Mouse (Mus musculus) kidney, embryonic 14.5 days (tissue): ENCODE measurements around the gene Enthd1. TPM values are rescaled to one million over a fixed set of nuclear protein-coding genes. Genes with fewer than 3 reads are reported as not detected.

ENCODE experiments used
- ATAC-seq: fragments of 200-750 bp; cut with Nextera tagmentation; 2 replicates; pipeline ENCODE4 v1.8.0; 2017; ENCODE audit warnings: moderate number of reproducible peaks, mild to moderate bottlenecking, moderate TSS enrichment, moderate library complexity; ENCODE audit not compliant: low FRiP score, low TSS enrichment
- H3K27ac ChIP-seq: fragments of 300-500 bp; sonication (generic); 2 replicates; pipeline ENCODE4 v1.5.1; 2014; ENCODE audit warnings: low read depth, mild to moderate bottlenecking, low read length, moderate library complexity, mixed read lengths
- H3K27me3 ChIP-seq: fragments of 300-500 bp; sonication (generic); 2 replicates; pipeline ENCODE4 v1.6.1; 2014; ENCODE audit warnings: mild to moderate bottlenecking, low read length; ENCODE audit not compliant: control insufficient read depth, insufficient read depth
- H3K36me3 ChIP-seq: fragments of 300-500 bp; sonication (generic); 2 replicates; pipeline ENCODE4 v1.6.1; 2014; ENCODE audit warnings: low read length, mixed read lengths; ENCODE audit not compliant: control insufficient read depth, insufficient read depth
- H3K4me1 ChIP-seq: fragments of 300-500 bp; sonication (generic); 2 replicates; pipeline ENCODE4 v1.6.1; 2014; ENCODE audit warnings: low read length, mixed read lengths; ENCODE audit not compliant: control insufficient read depth, insufficient read depth
- H3K4me2 ChIP-seq: fragments of 300-500 bp; sonication (generic); replicated peaks from 2 replicates; pipeline ENCODE4 v1.6.1; 2014; ENCODE audit warnings: low read depth, mild to moderate bottlenecking, low read length
- H3K4me3 ChIP-seq: fragments of 300-500 bp; sonication (generic); 2 replicates; pipeline ENCODE4 v1.5.1; 2014; ENCODE audit warnings: mild to moderate bottlenecking, low read length
- H3K9ac ChIP-seq: fragments of 300-500 bp; sonication (generic); 2 replicates; pipeline ENCODE4 v1.6.1; 2014; ENCODE audit warnings: low read depth, mild to moderate bottlenecking, low read length, moderate library complexity
- H3K9me3 ChIP-seq: fragments of 300-500 bp; sonication (generic); 2 replicates; pipeline ENCODE4 v1.6.1; 2016; ENCODE audit warnings: low read length; ENCODE audit not compliant: control insufficient read depth
- WGBS: fragments of 180-500 bp; shearing (Covaris S2); extraction: QIAGEN DNeasy Blood & Tissue Kit; methylation state at CpG from one replicate; pipeline ENCODE4 v1.1.7; 2014; 5-methylcytosine and 5-hydroxymethylcytosine counted together
- polyA plus RNA-seq: library from polyadenylated mRNA; unstranded; fragments of >200 nt; fragmentation: Nextera tagmentation; extraction: Ambion mirVana; gene quantifications from 2 replicates; pipeline ENCODE4 v1.2.1, GENCODE M21; 2014

Gene Enthd1
- polyA plus RNA-seq, 1 experiment from 2014 or later: not detected

DNA sequence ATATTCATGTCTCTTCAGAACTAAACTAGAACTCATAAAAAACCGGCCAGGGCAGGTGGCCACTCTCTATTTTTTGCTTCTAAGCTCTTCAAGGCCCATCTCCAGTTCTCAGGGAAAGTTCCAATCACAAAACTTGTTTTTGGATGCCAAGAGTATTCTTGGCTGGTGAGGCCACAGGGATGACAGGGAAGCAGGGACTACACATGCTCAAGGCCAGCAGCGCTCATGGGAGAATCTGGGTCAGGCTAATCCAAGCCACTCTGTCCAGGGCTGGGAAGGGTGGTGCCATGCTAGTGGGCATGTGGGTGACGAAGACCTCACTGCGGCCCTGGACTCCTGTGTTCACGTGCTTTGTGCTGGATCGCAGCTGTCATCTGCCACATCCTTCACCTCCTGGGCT is 110.5 kb downstream of the Enthd1 start:
- no peak overlapping the region for H3K27ac ChIP-seq
- no peaks in the 10 kb centered on the region for H3K36me3 ChIP-seq
- no peak overlapping the region for H3K9ac ChIP-seq
- no peak for ATAC-seq
- WGBS: 85% methylated on average over 6 of the region's 6 CpGs
- 0 out of 2 replicates have a peak, but pooled peaks cover 2% of the 10 kb centered on the region for H3K27me3 ChIP-seq
- no peak overlapping the region for H3K4me2 ChIP-seq
- no peaks in the 10 kb centered on the region for H3K9me3 ChIP-seq
- H3K4me1 ChIP-seq: no peaks in the 10 kb centered on the region
- H3K4me3 ChIP-seq: no peak overlapping the region

DNA sequence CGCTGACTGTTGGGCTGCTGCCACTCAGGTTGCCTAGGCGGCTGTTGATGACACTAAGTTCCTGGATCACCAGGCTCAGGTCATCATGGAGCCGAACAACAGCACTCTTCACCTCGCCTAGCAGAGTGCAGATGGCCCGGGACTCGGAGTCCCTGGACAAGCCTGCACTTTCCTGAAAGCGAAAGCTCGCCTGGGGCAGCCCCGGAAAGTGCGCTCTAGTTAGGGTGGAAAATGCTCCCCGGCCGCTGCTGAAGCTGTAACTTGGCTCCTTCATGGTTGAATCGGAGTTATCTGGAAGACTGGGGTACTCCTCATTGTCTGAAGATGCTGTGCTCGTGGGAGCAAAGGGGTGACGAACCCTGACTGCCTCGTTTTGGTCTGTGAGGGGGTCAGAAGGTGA is 112.5 kb downstream of the Enthd1 start:
- no peak overlapping the region for H3K4me2 ChIP-seq
- H3K9me3 ChIP-seq: no peaks in the 10 kb centered on the region
- WGBS: 46% methylated on average over 16 of the region's 16 CpGs
- no peak overlapping the region for H3K4me3 ChIP-seq
- H3K9ac ChIP-seq: no peak overlapping the region
- no peaks in the 10 kb centered on the region for H3K4me1 ChIP-seq
- no peak for ATAC-seq
- 0 out of 2 replicates have a peak, but pooled peaks cover 2% of the 10 kb centered on the region for H3K27me3 ChIP-seq
- no peak overlapping the region for H3K27ac ChIP-seq
- no peaks in the 10 kb centered on the region for H3K36me3 ChIP-seq

DNA sequence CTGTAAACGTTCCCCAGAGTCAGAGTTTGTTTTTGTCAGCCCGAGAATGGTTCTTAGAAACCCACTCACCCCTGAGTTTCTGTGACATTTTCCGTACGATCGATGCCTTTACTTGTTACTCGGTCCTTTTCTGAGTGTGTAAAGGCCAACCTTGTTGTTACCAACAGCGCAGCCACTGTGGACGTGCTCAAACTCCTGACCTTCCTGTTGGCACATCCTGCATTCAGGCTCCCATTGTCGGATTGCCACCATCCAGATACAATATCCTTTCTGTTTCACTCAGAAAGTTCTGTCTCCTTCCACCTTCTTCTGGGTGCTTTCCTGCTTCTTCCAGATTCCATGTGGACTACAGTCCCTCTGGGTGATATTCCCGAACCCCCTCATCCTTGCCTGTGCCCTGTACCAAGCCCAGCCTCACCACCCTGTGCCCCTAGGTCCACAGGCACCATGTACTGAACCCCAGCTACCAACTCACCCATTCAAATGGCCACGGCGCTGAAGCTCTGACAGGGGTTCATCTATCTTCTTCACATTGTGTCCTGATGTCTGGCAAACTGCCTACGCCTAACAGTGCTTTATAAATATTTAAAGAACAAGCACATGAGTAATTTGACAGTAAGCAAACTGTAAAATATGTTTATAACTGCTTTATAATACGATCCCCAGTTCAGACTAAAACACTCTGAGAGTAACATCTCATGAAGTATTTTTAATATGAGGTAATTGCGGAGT is 118.8 kb downstream of the Enthd1 start:
- no peak overlapping the region for H3K4me2 ChIP-seq
- no peak overlapping the region for H3K4me3 ChIP-seq
- no peak for ATAC-seq
- no peak overlapping the region for H3K9ac ChIP-seq
- no peaks in the 10 kb centered on the region for H3K9me3 ChIP-seq
- H3K4me1 ChIP-seq: no peaks in the 10 kb centered on the region
- WGBS: 81% methylated on average over 15 of the region's 15 CpGs
- H3K36me3 ChIP-seq: no peaks in the 10 kb centered on the region
- no peak overlapping the region for H3K27ac ChIP-seq
- H3K27me3 ChIP-seq: no peaks in the 10 kb centered on the region

DNA sequence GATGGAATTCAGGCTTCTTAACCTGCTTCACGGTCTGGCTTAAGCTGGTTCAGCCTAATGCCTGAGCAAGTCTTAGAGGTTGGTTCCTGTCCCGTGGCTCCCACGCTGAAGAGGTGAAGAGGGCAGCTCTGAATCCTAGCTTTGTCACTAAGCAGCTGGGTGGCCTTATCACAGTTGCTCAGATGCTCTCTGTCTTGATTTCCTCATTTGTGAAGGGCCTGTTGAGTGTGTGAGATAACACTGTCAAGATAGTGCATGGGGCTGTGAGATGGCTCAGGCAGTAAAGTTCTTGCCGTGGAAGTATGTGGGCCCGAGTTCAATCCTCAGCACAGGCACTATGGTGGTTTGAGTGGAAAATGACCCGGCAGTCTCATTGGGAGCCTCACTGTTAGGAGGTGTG is 124.8 kb downstream of the Enthd1 start:
- no peaks in the 10 kb centered on the region; the same call in 1 of the 2 replicates for H3K4me1 ChIP-seq
- no peak overlapping the region for H3K9ac ChIP-seq
- no peak overlapping the region for H3K4me2 ChIP-seq
- H3K27me3 ChIP-seq: no peaks in the 10 kb centered on the region
- no peak for ATAC-seq
- H3K27ac ChIP-seq: no peak overlapping the region
- no peak overlapping the region for H3K4me3 ChIP-seq
- H3K36me3 ChIP-seq: no peaks in the 10 kb centered on the region
- WGBS: 79% methylated on average over 6 of the region's 6 CpGs
- no peaks in the 10 kb centered on the region for H3K9me3 ChIP-seq

DNA sequence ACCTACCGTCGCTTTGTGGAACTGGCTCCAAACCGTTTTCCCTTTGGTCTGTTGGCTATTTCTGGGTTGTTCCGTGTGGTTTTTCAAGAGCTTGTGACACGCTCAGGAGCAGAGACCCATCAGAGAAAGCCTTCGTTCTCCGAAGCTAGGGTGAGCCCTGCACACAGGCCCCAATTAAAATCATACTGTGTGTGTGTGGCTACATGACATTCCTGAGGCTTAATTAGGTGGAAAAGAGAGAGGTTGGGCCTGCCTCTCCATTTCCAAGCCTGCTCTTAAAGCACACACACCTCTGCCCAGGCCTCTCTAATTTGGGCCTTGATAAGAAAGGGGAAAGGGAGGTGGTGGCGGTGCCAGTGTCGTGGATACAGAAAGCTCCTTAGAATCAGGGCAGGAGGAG is 126.5 kb downstream of the Enthd1 start:
- H3K9me3 ChIP-seq: no peaks in the 10 kb centered on the region
- no peaks in the 10 kb centered on the region for H3K27me3 ChIP-seq
- peak; percentile 84 for ATAC-seq
- no peaks in the 10 kb centered on the region for H3K36me3 ChIP-seq
- no peak overlapping the region; the same call in 1 of the 2 replicates for H3K27ac ChIP-seq
- WGBS: 51% methylated on average over 9 of the region's 9 CpGs
- no peaks in the 10 kb centered on the region; the same call in 1 of the 2 replicates for H3K4me1 ChIP-seq
- H3K9ac ChIP-seq: no peak overlapping the region
- no peak overlapping the region for H3K4me2 ChIP-seq
- no peak overlapping the region for H3K4me3 ChIP-seq

DNA sequence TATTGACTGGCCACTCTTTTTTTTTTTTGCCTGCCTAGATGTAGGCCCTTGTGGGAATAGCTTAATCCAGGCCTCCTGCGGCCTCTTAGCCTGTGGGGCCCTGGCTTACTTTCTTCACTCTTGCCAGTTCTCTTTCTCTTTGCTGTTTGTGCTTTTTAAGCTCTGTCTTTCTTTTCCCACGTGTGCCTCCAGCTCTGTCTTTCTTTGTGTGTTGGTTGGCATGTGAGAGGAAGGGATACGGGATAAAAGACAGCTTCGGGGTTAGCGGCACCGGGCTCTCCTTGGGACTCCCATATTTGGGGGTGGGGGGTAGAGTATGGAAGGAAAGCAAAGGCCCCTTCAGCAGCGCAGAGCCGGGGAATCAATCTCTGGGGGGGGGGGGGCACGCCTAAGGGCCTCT is 127.0 kb downstream of the Enthd1 start:
- Histone ChIP-seq H3K27me3 (no peaks in the 10 kb centered on the region), H3K9ac (no peak overlapping the region), H3K4me1 (no peaks in the 10 kb centered on the region; the same call in 1 of the 2 replicates), H3K27ac (no peak overlapping the region; the same call in 1 of the 2 replicates), H3K4me2 (no peak overlapping the region), H3K36me3 (no peaks in the 10 kb centered on the region), H3K9me3 (no peaks in the 10 kb centered on the region), H3K4me3 (no peak overlapping the region)
- ATAC-seq: no peak
- 75% methylated on average over 9 of the region's 9 CpGs for WGBS

DNA sequence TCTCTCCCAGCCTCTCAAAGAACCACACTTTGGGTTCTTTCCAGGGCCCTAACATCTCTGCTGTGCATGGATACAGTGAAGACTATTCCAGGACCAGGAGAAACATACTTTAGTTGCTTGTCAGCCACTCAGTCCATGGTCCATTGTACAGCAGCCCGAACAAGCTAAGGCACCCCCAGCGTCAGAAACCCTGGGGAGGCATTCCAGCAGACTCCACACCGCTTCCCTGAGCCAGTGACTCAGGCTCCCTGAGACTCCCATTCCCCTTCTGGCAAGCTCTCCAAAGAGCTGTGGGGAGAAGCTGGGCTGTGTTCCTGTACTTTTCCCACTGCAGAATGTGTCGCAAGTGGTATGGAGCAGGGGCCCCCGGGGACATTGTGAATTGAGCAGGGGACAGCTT is 128.0 kb downstream of the Enthd1 start:
- Histone ChIP-seq H3K9ac (no peak overlapping the region), H3K36me3 (no peaks in the 10 kb centered on the region), H3K27ac (no peak overlapping the region), H3K9me3 (no peaks in the 10 kb centered on the region), H3K27me3 (no peaks in the 10 kb centered on the region), H3K4me2 (no peak overlapping the region), H3K4me1 (no peaks in the 10 kb centered on the region; the same call in 1 of the 2 replicates), H3K4me3 (no peak overlapping the region)
- no peak for ATAC-seq
- WGBS: 80% methylated on average over 5 of the region's 5 CpGs

DNA sequence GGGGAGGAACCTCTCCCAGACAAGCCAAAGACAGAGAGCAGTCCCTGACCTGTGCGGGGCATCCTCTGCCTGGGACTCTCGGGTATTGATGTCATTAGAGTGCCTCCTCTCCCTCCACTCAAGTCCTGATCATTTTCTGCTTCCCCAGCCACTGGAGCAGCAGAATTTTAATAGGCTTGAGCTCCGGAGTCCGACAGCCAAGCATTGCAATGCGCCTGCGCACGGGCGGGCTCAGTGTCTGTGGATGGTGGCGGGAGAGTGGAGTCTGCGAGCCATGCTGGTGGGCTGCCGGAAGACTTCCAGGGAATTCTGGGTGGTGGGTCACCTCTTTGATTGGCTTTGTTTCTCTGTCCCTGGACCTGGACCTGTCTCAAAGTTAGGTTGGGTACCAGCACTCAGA is 134.6 kb downstream of the Enthd1 start:
- H3K4me1 ChIP-seq: no peaks in the 10 kb centered on the region
- H3K9ac ChIP-seq: no peak overlapping the region
- H3K4me2 ChIP-seq: no peak overlapping the region
- no peak for ATAC-seq
- H3K9me3 ChIP-seq: no peaks in the 10 kb centered on the region
- H3K27me3 ChIP-seq: no peaks in the 10 kb centered on the region
- H3K27ac ChIP-seq: no peak overlapping the region
- 74% methylated on average over 11 of the region's 11 CpGs for WGBS
- H3K4me3 ChIP-seq: no peak overlapping the region
- H3K36me3 ChIP-seq: no peaks in the 10 kb centered on the region

DNA sequence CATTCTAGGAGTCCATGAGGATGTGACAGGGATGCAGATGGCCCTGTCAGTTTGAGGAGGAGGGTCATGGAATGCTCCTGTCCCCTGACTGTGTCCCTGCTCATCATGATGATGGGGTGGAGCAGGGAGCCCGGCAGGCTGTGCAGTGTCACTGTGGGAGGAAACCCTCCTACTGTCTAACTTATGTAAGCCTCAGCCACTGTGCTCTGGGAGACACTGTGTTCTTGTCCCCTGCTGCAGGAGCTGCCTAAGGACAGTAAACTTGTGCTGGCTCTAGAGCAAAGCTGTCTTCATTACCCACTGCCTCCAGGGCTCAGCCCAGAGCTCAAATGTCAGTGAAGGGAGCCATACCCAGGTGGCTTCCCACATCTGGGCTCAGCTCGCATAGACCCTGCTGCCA is 146.8 kb downstream of the Enthd1 start:
- H3K9me3 ChIP-seq: no peaks in the 10 kb centered on the region
- 44% methylated on average over 2 of the region's 2 CpGs for WGBS
- H3K4me2 ChIP-seq: no peak overlapping the region
- 0 out of 2 replicates have a peak, but pooled peaks cover 7% of the 10 kb centered on the region for H3K4me1 ChIP-seq
- ATAC-seq: no peak
- no peak overlapping the region for H3K9ac ChIP-seq
- no peak overlapping the region for H3K4me3 ChIP-seq
- H3K27me3 ChIP-seq: no peaks in the 10 kb centered on the region
- no peaks in the 10 kb centered on the region for H3K36me3 ChIP-seq
- no peak overlapping the region for H3K27ac ChIP-seq
